Mouse (Mus musculus) stomach, embryonic 16.5 days (tissue): ENCODE results near the gene Apopt1. TPM values are rescaled to one million over a fixed set of nuclear protein-coding genes. Genes with fewer than 3 reads are reported as not detected.

Experiments
- ATAC-seq: fragments of 200-750 bp; cut with Nextera tagmentation; 2 replicates; pipeline ENCODE4 v1.8.0; 2017; ENCODE audit warnings: moderate number of reproducible peaks, moderate TSS enrichment; ENCODE audit not compliant: insufficient read depth, low FRiP score
- H3K27ac ChIP-seq: fragments of 300-500 bp; sonication (generic); 2 replicates; pipeline ENCODE4 v1.5.1; 2014; ENCODE audit warnings: low read length
- H3K27me3 ChIP-seq: fragments of 300-500 bp; sonication (generic); 2 replicates; pipeline ENCODE4 v1.6.1; 2014; ENCODE audit warnings: low read length, control low read depth, mixed read lengths; ENCODE audit not compliant: control insufficient read depth, insufficient read depth
- H3K36me3 ChIP-seq: fragments of 300-500 bp; sonication (generic); 2 replicates; pipeline ENCODE4 v1.6.1; 2014; ENCODE audit warnings: low read length; ENCODE audit not compliant: control insufficient read depth, insufficient read depth
- H3K4me1 ChIP-seq: fragments of 300-500 bp; sonication (generic); 2 replicates; pipeline ENCODE4 v1.6.1; 2014; ENCODE audit warnings: low read length, control low read depth, mixed read lengths; ENCODE audit not compliant: control insufficient read depth, insufficient read depth
- H3K4me2 ChIP-seq: fragments of 300-500 bp; sonication (generic); 2 replicates; pipeline ENCODE4 v1.6.1; 2014; ENCODE audit warnings: low read depth, low read length, mixed read lengths
- H3K4me3 ChIP-seq: fragments of 300-500 bp; sonication (generic); replicated peaks from 2 replicates; pipeline ENCODE4 v1.5.1; 2014; ENCODE audit warnings: mild to moderate bottlenecking, low read length
- H3K9ac ChIP-seq: fragments of 300-500 bp; sonication (generic); 2 replicates; pipeline ENCODE4 v1.6.1; 2014; ENCODE audit warnings: low read length
- H3K9me3 ChIP-seq: fragments of 300-500 bp; sonication (generic); replicated peaks from 2 replicates; pipeline ENCODE4 v1.6.1; 2016; ENCODE audit warnings: low read length, control low read depth; ENCODE audit not compliant: control insufficient read depth
- WGBS: fragments of 180-500 bp; shearing (Covaris S2); extraction: QIAGEN DNeasy Blood & Tissue Kit; methylation state at CpG from one replicate; pipeline ENCODE4 v1.1.7; 2014; 5-methylcytosine and 5-hydroxymethylcytosine counted together
- polyA plus RNA-seq: library from polyadenylated mRNA; unstranded; fragments of >200 nt; fragmentation: Nextera tagmentation; extraction: Ambion mirVana; gene quantifications from 2 replicates; pipeline ENCODE4 v1.2.1, GENCODE M21; 2015

Gene Apopt1
- polyA plus RNA-seq, 1 experiment from 2014 or later: 47.0 TPM

GRCm38 (mm10) chr12:111766313-111767236, 53.5 kb downstream of the Apopt1 start:
- ATAC-seq: no peak
- H3K4me2 ChIP-seq: peak overlapping the region; percentile 24; the same call in 1 of the 2 replicates
- no peak overlapping the region for H3K4me3 ChIP-seq
- H3K27me3 ChIP-seq: no peaks in the 10 kb centered on the region
- peak overlapping the region; percentile 41 for H3K27ac ChIP-seq
- H3K4me1 ChIP-seq: peaks cover 38% of the 10 kb centered on the region
- H3K9ac ChIP-seq: no peak overlapping the region; the same call in 1 of the 2 replicates
- no peaks in the 10 kb centered on the region for H3K9me3 ChIP-seq
- 63% methylated on average over 16 of the region's 16 CpGs for WGBS
- no peaks in the 10 kb centered on the region for H3K36me3 ChIP-seq

- H3K36me3 ChIP-seq: peaks cover 8% of the 10 kb centered on the region; the same call in 1 of the 2 replicates
- 82% methylated on average over 10 of the region's 10 CpGs for WGBS
- H3K27ac ChIP-seq: 0 out of 2 replicates have a peak overlapping the region, but pooled peaks have one; percentile 2
- no peak overlapping the region for H3K4me3 ChIP-seq
- H3K4me2 ChIP-seq: no peak overlapping the region
- H3K9me3 ChIP-seq: no peaks in the 10 kb centered on the region
- H3K4me1 ChIP-seq: peaks cover 35% of the 10 kb centered on the region
- H3K27me3 ChIP-seq: no peaks in the 10 kb centered on the region
- ATAC-seq: no peak
- H3K9ac ChIP-seq: no peak overlapping the region
These were observed 55.4 kb downstream of the Apopt1 start for GRCm38 (mm10) chr12:111768322-111768928.

- WGBS: 25% methylated on average over 10 of the region's 10 CpGs
- Histone ChIP-seq H3K4me1 (peaks cover 35% of the 10 kb centered on the region), H3K27ac (peak overlapping the region; percentile 79), H3K27me3 (no peaks in the 10 kb centered on the region), H3K4me2 (peak overlapping the region; percentile 19; the same call in 1 of the 2 replicates), H3K9me3 (no peaks in the 10 kb centered on the region), H3K4me3 (no peak overlapping the region), H3K36me3 (peaks cover 15% of the 10 kb centered on the region; the same call in 1 of the 2 replicates), H3K9ac (no peak overlapping the region)
- ATAC-seq: peak; percentile 61; the same call in 1 of the 2 replicates
These were observed 56.2 kb downstream of the Apopt1 start for GRCm38 (mm10) chr12:111769306-111769705.

- Histone ChIP-seq H3K4me3 (no peak overlapping the region), H3K27ac (peak overlapping the region; percentile 79), H3K9me3 (no peaks in the 10 kb centered on the region), H3K9ac (no peak overlapping the region), H3K27me3 (no peaks in the 10 kb centered on the region), H3K36me3 (peaks cover 15% of the 10 kb centered on the region; the same call in 1 of the 2 replicates), H3K4me1 (peaks cover 35% of the 10 kb centered on the region), H3K4me2 (peak overlapping the region; percentile 19; the same call in 1 of the 2 replicates)
- 46% methylated on average over 9 of the region's 9 CpGs for WGBS
- 0 out of 2 replicates have a peak, but pooled peaks have one; percentile 13 for ATAC-seq
These were observed 56.9 kb downstream of the Apopt1 start for GRCm38 (mm10) chr12:111769816-111770577.

- peaks cover 15% of the 10 kb centered on the region; the same call in 1 of the 2 replicates for H3K36me3 ChIP-seq
- WGBS: 82% methylated on average over 10 of the region's 10 CpGs
These were observed 57.6 kb downstream of the Apopt1 start for GRCm38 (mm10) chr12:111770651-111771050.

GRCm38 (mm10) chr12:111774156-111774555, 61.1 kb downstream of the Apopt1 start:
- Histone ChIP-seq H3K9me3 (no peaks in the 10 kb centered on the region), H3K4me2 (no peak overlapping the region), H3K27ac (no peak overlapping the region), H3K27me3 (no peaks in the 10 kb centered on the region), H3K4me3 (no peak overlapping the region), H3K9ac (no peak overlapping the region), H3K36me3 (peaks cover 30% of the 10 kb centered on the region), H3K4me1 (peaks cover 10% of the 10 kb centered on the region)
- ATAC-seq: no peak
- WGBS: 79% methylated on average over 16 of the region's 16 CpGs

More at GRCm38 (mm10) chr12:111770651-111771050, 57.6 kb downstream of the Apopt1 start:
- H3K9ac ChIP-seq: no peak overlapping the region
- H3K4me1 ChIP-seq: peaks cover 34% of the 10 kb centered on the region
- ATAC-seq: no peak
- H3K4me2 ChIP-seq: no peak overlapping the region
- H3K27ac ChIP-seq: peak overlapping the region; percentile 62
- no peaks in the 10 kb centered on the region for H3K27me3 ChIP-seq
- H3K4me3 ChIP-seq: no peak overlapping the region
- H3K9me3 ChIP-seq: no peaks in the 10 kb centered on the region

- H3K36me3 ChIP-seq: peaks cover 37% of the 10 kb centered on the region
These were observed 61.8 kb downstream of the Apopt1 start for GRCm38 (mm10) chr12:111774845-111775244.

GRCm38 (mm10) chr12:111777919-111778318, 64.9 kb downstream of the Apopt1 start:
- H3K27ac ChIP-seq: no peak overlapping the region
- ATAC-seq: no peak

More at GRCm38 (mm10) chr12:111774845-111775244, 61.8 kb downstream of the Apopt1 start:
- no peaks in the 10 kb centered on the region for H3K9me3 ChIP-seq
- no peak overlapping the region for H3K9ac ChIP-seq
- H3K27ac ChIP-seq: no peak overlapping the region
- no peak overlapping the region for H3K4me2 ChIP-seq
- ATAC-seq: no peak
- H3K4me1 ChIP-seq: peaks cover 3% of the 10 kb centered on the region
- H3K27me3 ChIP-seq: no peaks in the 10 kb centered on the region
- WGBS: 82% methylated on average over 15 of the region's 15 CpGs
- no peak overlapping the region for H3K4me3 ChIP-seq

More at GRCm38 (mm10) chr12:111777919-111778318, 64.9 kb downstream of the Apopt1 start:
- no peak overlapping the region for H3K4me2 ChIP-seq
- 84% methylated on average over 13 of the region's 13 CpGs for WGBS
- no peak overlapping the region for H3K4me3 ChIP-seq
- H3K9me3 ChIP-seq: no peaks in the 10 kb centered on the region
- peaks cover 42% of the 10 kb centered on the region for H3K36me3 ChIP-seq
- no peaks in the 10 kb centered on the region for H3K27me3 ChIP-seq
- no peak overlapping the region for H3K9ac ChIP-seq
- no peaks in the 10 kb centered on the region for H3K4me1 ChIP-seq
